Mouse (Mus musculus) lung, adult 2 months (tissue): ENCODE measurements at regions not wholly inside any gene's neighbourhood (a gene's known extent, or its start where the extent isn't known, plus 50 kb on each side); places are given as distances from the start of the nearest gene placed in this dataset.

ENCODE experiments used
- CTCF ChIP-seq: fragments of 200-500 bp; IDR thresholded peaks from 2 replicates; pipeline ENCODE4 v1.5.1; 2011; ENCODE audit warnings: mild to moderate bottlenecking, low read length, control low read depth; ENCODE audit not compliant: insufficient read depth
- POLR2A ChIP-seq: fragments of 200-500 bp; IDR thresholded peaks from 2 replicates; pipeline ENCODE4 v1.6.1; 2011; ENCODE audit warnings: low read depth, mild to moderate bottlenecking, control low read depth, low read length, borderline replicate concordance; ENCODE audit errors: extremely low read depth

GRCm38 (mm10) chr5:105975275-105976011, 99.1 kb downstream of the Zfp326 start:
- no peak for TF ChIP-seq CTCF
- TF ChIP-seq POLR2A, result no peak
